Mouse (Mus musculus): Measurements from ENCODE around the gene Apom. TPM values are rescaled to one million over a fixed set of nuclear protein-coding genes. Genes with fewer than 3 reads are reported as not detected.

Gene Apom
- polyA plus RNA-seq, 1 experiment from 2014 or later = 1,216 TPM

DNA sequence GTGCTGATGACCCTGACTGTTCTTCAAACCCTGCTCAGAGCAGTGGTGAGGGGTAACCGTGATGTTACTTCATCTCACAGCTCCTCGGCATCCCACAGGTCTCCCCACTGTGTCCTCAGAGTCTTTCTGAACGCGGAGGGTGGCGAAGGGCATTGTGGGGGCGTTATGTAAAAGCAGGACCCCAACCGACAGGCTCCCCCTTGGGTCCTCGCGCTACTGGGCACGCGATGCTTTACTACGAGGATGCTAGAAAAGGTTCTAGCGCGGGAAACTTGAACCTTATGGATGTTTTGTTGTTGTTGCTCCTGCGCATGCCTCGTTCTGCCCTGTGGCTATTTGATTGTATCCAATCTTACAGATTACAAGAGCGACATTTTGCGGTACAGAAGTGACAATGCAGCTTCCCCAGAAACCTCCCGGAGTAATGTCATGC lies 10.0 kb downstream of the Apom start, which contains the start of gene Csnk2b:
Gene Csnk2b, minus strand, starts transcription at position 183 of the 433 bp plus-strand sequence.
- DNase-seq = peak; percentile 48
- Histone ChIP-seq H3K9me3 (ENCODE audit: low read length) (no peaks in the 10 kb centered on the region), H3K36me3 (replicated peaks; ENCODE audit: insufficient read depth, low read length) (peaks cover 25% of the 10 kb centered on the region), H3K4me2 (ENCODE audit: low read depth, low read length) (peak within 1 kb of the TSS; percentile 93), H3K27ac (ENCODE audit: low read depth) (peak within 1 kb of the TSS; percentile 93), H3K27me3 (ENCODE audit: insufficient read depth, low read length) (no peaks in the 10 kb centered on the region), H3K4me1 (ENCODE audit: insufficient read depth) (peaks cover 22% of the 10 kb centered on the region), H3K9ac (replicated peaks) (peak within 1 kb of the TSS; percentile 89), H3K4me3 (ENCODE audit: low read depth, low read length) (peak within 1 kb of the TSS; percentile 88)
- under 1% methylated on average over 19 of the region's 19 CpGs for WGBS (ENCODE audit: insufficient replicate concordance)
- ATAC-seq = peak; percentile 1; the same call in 1 of the 2 replicates
- TF ChIP-seq EP300 (IDR thresholded peaks at IDR 0.05; ENCODE audit: low read depth) (no peak), CTCF (IDR thresholded peaks at IDR 0.05; ENCODE audit: low read depth) (peak; percentile 46)

- WGBS (ENCODE audit: insufficient replicate concordance) = under 1% methylated on average over 46 of the region's 50 CpGs
- Histone ChIP-seq H3K9ac (replicated peaks) (peak within 1 kb of the TSS; percentile 89), H3K9me3 (ENCODE audit: low read length) (no peaks in the 10 kb centered on the region), H3K4me3 (ENCODE audit: low read depth, low read length) (peak within 1 kb of the TSS; percentile 88), H3K36me3 (replicated peaks; ENCODE audit: insufficient read depth, low read length) (peaks cover 28% of the 10 kb centered on the region), H3K27me3 (ENCODE audit: insufficient read depth, low read length) (no peaks in the 10 kb centered on the region), H3K4me2 (ENCODE audit: low read depth, low read length) (peak within 1 kb of the TSS; percentile 93), H3K4me1 (ENCODE audit: insufficient read depth) (peaks cover 18% of the 10 kb centered on the region), H3K27ac (ENCODE audit: low read depth) (peak within 1 kb of the TSS; percentile 93)
- peak; percentile 94 for ATAC-seq
- peak; percentile 96 for DNase-seq
- TF ChIP-seq EP300 (IDR thresholded peaks at IDR 0.05; ENCODE audit: low read depth) (peak; percentile 58; the same call in 1 of the 2 replicates), CTCF (IDR thresholded peaks at IDR 0.05; ENCODE audit: low read depth) (no peak)
Observed at GRCm38 (mm10) chr17:35121143-35121799, 10.6 kb downstream of the Apom start, which contains the start of gene Gpank1. Gpank1 (plus strand) TSS chr17:35121455.

- no peaks in the 10 kb centered on the region for H3K27me3 ChIP-seq (ENCODE audit: insufficient read depth, low read length)
- H3K4me2 ChIP-seq (ENCODE audit: low read depth, low read length) = peak overlapping the region; percentile 84
- H3K9ac ChIP-seq (replicated peaks) = peak overlapping the region; percentile 89
- no peak for DNase-seq
- no peak for TF ChIP-seq CTCF (IDR thresholded peaks at IDR 0.05; ENCODE audit: low read depth)
- TF ChIP-seq EP300 (IDR thresholded peaks at IDR 0.05; ENCODE audit: low read depth) = no peak
- H3K27ac ChIP-seq (ENCODE audit: low read depth) = peak overlapping the region; percentile 63
- H3K36me3 ChIP-seq (replicated peaks; ENCODE audit: insufficient read depth, low read length) = peaks cover 33% of the 10 kb centered on the region
- H3K4me1 ChIP-seq (ENCODE audit: insufficient read depth) = peaks cover 17% of the 10 kb centered on the region
- H3K9me3 ChIP-seq (ENCODE audit: low read length) = no peaks in the 10 kb centered on the region
- WGBS (ENCODE audit: insufficient replicate concordance) = under 1% methylated on average over 33 of the region's 33 CpGs
- peak overlapping the region; percentile 88 for H3K4me3 ChIP-seq (ENCODE audit: low read depth, low read length)
- ATAC-seq = peak; percentile 10
Observed at GRCm38 (mm10) chr17:35120745-35121142, 11.1 kb downstream of the Apom start.

GRCm38 (mm10) chr17:35115046-35116019 lies 16.5 kb downstream of the Apom start, which contains the start of gene Ly6g5b:
Ly6g5b (minus strand) TSS chr17:35115428.
- Histone ChIP-seq H3K27me3 (ENCODE audit: insufficient read depth, low read length) (no peaks in the 10 kb centered on the region), H3K36me3 (replicated peaks; ENCODE audit: insufficient read depth, low read length) (peaks cover 32% of the 10 kb centered on the region), H3K27ac (ENCODE audit: low read depth) (no peak within 1 kb of the TSS), H3K9me3 (ENCODE audit: low read length) (no peaks in the 10 kb centered on the region), H3K4me1 (ENCODE audit: insufficient read depth) (0 out of 2 replicates have a peak, but pooled peaks cover 3% of the 10 kb centered on the region), H3K4me2 (ENCODE audit: low read depth, low read length) (no peak within 1 kb of the TSS), H3K9ac (replicated peaks) (no peak within 1 kb of the TSS), H3K4me3 (ENCODE audit: low read depth, low read length) (no peak within 1 kb of the TSS)
- DNase-seq = peak; percentile 63
- TF ChIP-seq CTCF (IDR thresholded peaks at IDR 0.05; ENCODE audit: low read depth) = peak; percentile 75
- no peak for TF ChIP-seq EP300 (IDR thresholded peaks at IDR 0.05; ENCODE audit: low read depth)
- ATAC-seq = no peak; the same call in 1 of the 2 replicates
- 75% methylated on average over 8 of the region's 8 CpGs for WGBS (ENCODE audit: insufficient replicate concordance)

GRCm38 (mm10) chr17:35111774-35112173 lies 20.1 kb downstream of the Apom start:
- Histone ChIP-seq H3K4me2 (ENCODE audit: low read depth, low read length) (no peak overlapping the region), H3K4me3 (ENCODE audit: low read depth, low read length) (no peak overlapping the region), H3K9ac (replicated peaks) (no peak overlapping the region), H3K9me3 (ENCODE audit: low read length) (no peaks in the 10 kb centered on the region), H3K36me3 (replicated peaks; ENCODE audit: insufficient read depth, low read length) (peaks cover 15% of the 10 kb centered on the region; the same call in 1 of the 2 replicates), H3K4me1 (ENCODE audit: insufficient read depth) (no peaks in the 10 kb centered on the region), H3K27ac (ENCODE audit: low read depth) (no peak overlapping the region), H3K27me3 (ENCODE audit: insufficient read depth, low read length) (no peaks in the 10 kb centered on the region)
- TF ChIP-seq EP300 (IDR thresholded peaks at IDR 0.05; ENCODE audit: low read depth) (no peak), CTCF (IDR thresholded peaks at IDR 0.05; ENCODE audit: low read depth) (no peak)
- WGBS (ENCODE audit: insufficient replicate concordance) = 63% methylated on average over 9 of the region's 9 CpGs
- ATAC-seq = no peak
- DNase-seq = no peak
